Mouse (Mus musculus) T-helper 2 cell (primary cell): ENCODE data around the gene Reg3g.
"Not testable (repeated sequence)": the region's sequence is repeated elsewhere in the genome, so short reads cannot be mapped to it uniquely, and the experiment has no call there.

ENCODE experiments used
- in situ Hi-C: fragments of 300-600 bp; cut with MboI, MseI; formaldehyde crosslinking; loops from one replicate; pipeline ENCODE4 v1.15.1; 2025; ENCODE audit warnings: high pct_unique_total_duplicates

The Reg3g gene

GRCm38 (mm10) chr6:78468772-78469171, at the start of gene Reg3g:
Gene Reg3g, minus strand, starts transcription at chr6:78468872.
- in situ Hi-C loops, result no loop called here

- in situ Hi-C loops, result no loop called here
These were observed 47.2 kb upstream of the Reg3g start for GRCm38 (mm10) chr6:78515777-78516446.

GRCm38 (mm10) chr6:78512833-78513232, 44.2 kb upstream of the Reg3g start:
- in situ Hi-C loops, result no loop called here

GRCm38 (mm10) chr6:78510173-78510900, 41.7 kb upstream of the Reg3g start:
- in situ Hi-C loops, result no loop called here

- in situ Hi-C loops, result no loop called here
These were observed 37.1 kb upstream of the Reg3g start for GRCm38 (mm10) chr6:78505745-78506144.

GRCm38 (mm10) chr6:78494633-78495032, 26.0 kb upstream of the Reg3g start:
- in situ Hi-C loops, result no loop called here

- in situ Hi-C loops, result no loop called here
These were observed 615 bp upstream of the Reg3g start for GRCm38 (mm10) chr6:78469287-78469686.

GRCm38 (mm10) chr6:78463266-78463665, 5.4 kb downstream of the Reg3g start:
- in situ Hi-C loops, result no loop called here

GRCm38 (mm10) chr6:78462360-78462759, 6.3 kb downstream of the Reg3g start:
- in situ Hi-C loops, result no loop called here

- in situ Hi-C loops, result no loop called here
These were observed 8.4 kb downstream of the Reg3g start for GRCm38 (mm10) chr6:78460191-78460825.

- in situ Hi-C loops, result no loop called here
These were observed 15.9 kb downstream of the Reg3g start for GRCm38 (mm10) chr6:78452804-78453203.

- in situ Hi-C loops, result loop anchor here (10.0 to 25.0 kb wide), 2 partner anchors 456 to 1186 kb away; no protein-coding TSS in a partner anchor
These were observed 20.3 kb downstream of the Reg3g start for GRCm38 (mm10) chr6:78448409-78448808.

GRCm38 (mm10) chr6:78447202-78447601, 21.5 kb downstream of the Reg3g start:
- in situ Hi-C loops, result loop anchor here (10.0 to 25.0 kb wide), 2 partner anchors 458 to 1185 kb away; no protein-coding TSS in a partner anchor

- in situ Hi-C loops, result loop anchor here (25.0 kb wide), 1 partner anchor 1163 kb away; no protein-coding TSS in a partner anchor
These were observed 43.2 kb downstream of the Reg3g start for GRCm38 (mm10) chr6:78425497-78425896.

GRCm38 (mm10) chr6:78422411-78422810, 46.3 kb downstream of the Reg3g start, which contains the start of gene Reg1:
Gene Reg1, plus strand, starts transcription at chr6:78422711.
- in situ Hi-C loops, result not testable (repeated sequence)
